In genomic region chr6:117862465-117862864, GRCm38 (mm10) we compare ENCODE assay signal across 8 mouse cellular contexts. TPM values are rescaled to one million over a fixed set of nuclear protein-coding genes. Genes with fewer than 3 reads are reported as not detected.
A peak's percentile ranks its signal among the peaks of the same experiment; 100 is the strongest.
DNase-seq lines count a peak whose midpoint lies in the region; ATAC-seq lines count a peak whose summit lies in the region.

No protein-coding gene starts in this region.

- WGBS in kidney, embryonic 16.5 days = 79% methylated on average over 8 of the region's 8 CpGs
- WGBS in forebrain, embryonic 10.5 days = 75% methylated on average over 8 of the region's 8 CpGs
- WGBS in limb, embryonic 13.5 days = 77% methylated on average over 8 of the region's 8 CpGs
- 78% methylated on average over 8 of the region's 8 CpGs for WGBS in neural tube, embryonic 13.5 days

- no peaks in the 10 kb centered on the region for H3K36me3 ChIP-seq in kidney, embryonic 16.5 days (ENCODE audit: insufficient read depth, low read length)
- no peaks in the 10 kb centered on the region for H3K36me3 ChIP-seq in forebrain, embryonic 10.5 days (replicated peaks)
- H3K36me3 ChIP-seq in limb, embryonic 13.5 days = peaks cover 3% of the 10 kb centered on the region; the same call in 1 of the 2 replicates
- no peaks in the 10 kb centered on the region for H3K36me3 ChIP-seq in neural tube, embryonic 13.5 days

- no peak overlapping the region for H3K9ac ChIP-seq in kidney, embryonic 16.5 days (replicated peaks; ENCODE audit: low read length)
- H3K9ac ChIP-seq in limb, embryonic 13.5 days = peak overlapping the region; percentile 86; the same call in 1 of the 2 replicates
- peak overlapping the region; percentile 81; the same call in 1 of the 2 replicates for H3K9ac ChIP-seq in neural tube, embryonic 13.5 days

- intact Hi-C loops in left cerebral cortex, postnatal 36 days (cut with DNase I) = no loop called here

- H3K27me3 ChIP-seq in kidney, embryonic 16.5 days (ENCODE audit: insufficient read depth, low read length) = no peaks in the 10 kb centered on the region
- H3K27me3 ChIP-seq in forebrain, embryonic 10.5 days (ENCODE audit: poor library complexity, severe bottlenecking) = no peaks in the 10 kb centered on the region
- H3K27me3 ChIP-seq in limb, embryonic 13.5 days = no peaks in the 10 kb centered on the region
- H3K27me3 ChIP-seq in neural tube, embryonic 13.5 days = peaks cover 3% of the 10 kb centered on the region; the same call in 1 of the 2 replicates

- H3K4me3 ChIP-seq in kidney, embryonic 16.5 days (ENCODE audit: low read length) = peak overlapping the region; percentile 74; the same call in 1 of the 2 replicates
- H3K4me3 ChIP-seq in forebrain, embryonic 10.5 days = peak overlapping the region; percentile 81
- peak overlapping the region; percentile 80; the same call in 1 of the 2 replicates for H3K4me3 ChIP-seq in limb, embryonic 13.5 days
- H3K4me3 ChIP-seq in neural tube, embryonic 13.5 days = peak overlapping the region; percentile 78

- ATAC-seq in kidney, embryonic 16.5 days (ENCODE audit: low FRiP score, low TSS enrichment) = no peak
- no peak for ATAC-seq in limb, embryonic 13.5 days (ENCODE audit: low FRiP score, low read depth)
- ATAC-seq in neural tube, embryonic 13.5 days (ENCODE audit: low read depth) = no peak

- peaks cover 5% of the 10 kb centered on the region; the same call in 1 of the 2 replicates for H3K4me1 ChIP-seq in kidney, embryonic 16.5 days (ENCODE audit: insufficient read depth, low read length)
- H3K4me1 ChIP-seq in forebrain, embryonic 10.5 days = peaks cover 13% of the 10 kb centered on the region
- H3K4me1 ChIP-seq in limb, embryonic 13.5 days = peaks cover 5% of the 10 kb centered on the region; the same call in 1 of the 2 replicates
- H3K4me1 ChIP-seq in neural tube, embryonic 13.5 days (replicated peaks) = peaks cover 8% of the 10 kb centered on the region

- H3K27ac ChIP-seq in kidney, embryonic 16.5 days (ENCODE audit: low read length) = no peak overlapping the region
- peak overlapping the region; percentile 87; the same call in 1 of the 2 replicates for H3K27ac ChIP-seq in forebrain, embryonic 10.5 days
- no peak overlapping the region for H3K27ac ChIP-seq in limb, embryonic 13.5 days
- H3K27ac ChIP-seq in neural tube, embryonic 13.5 days (replicated peaks) = no peak overlapping the region

- H3K4me2 ChIP-seq in kidney, embryonic 16.5 days (replicated peaks; ENCODE audit: low read depth, low read length) = peak overlapping the region; percentile 80
- H3K4me2 ChIP-seq in limb, embryonic 13.5 days (replicated peaks) = peak overlapping the region; percentile 83
- H3K4me2 ChIP-seq in neural tube, embryonic 13.5 days = peak overlapping the region; percentile 89

- no peak for DNase-seq in kidney, adult 8-10 months
- no peak for DNase-seq in forebrain, embryonic 10.5 days (ENCODE audit: extremely low spot score, low spot score)
- no peak for DNase-seq in testis, postnatal 10 days (ENCODE audit: low spot score)
- no peak for DNase-seq in left cerebral cortex, postnatal 36 days (ENCODE audit: low spot score in 2 of 2)
- no peak for DNase-seq in thymus, adult 18-20 months

- no peaks in the 10 kb centered on the region for H3K9me3 ChIP-seq in kidney, embryonic 16.5 days (ENCODE audit: low read length)
- H3K9me3 ChIP-seq in forebrain, embryonic 10.5 days = no peaks in the 10 kb centered on the region
- no peaks in the 10 kb centered on the region for H3K9me3 ChIP-seq in limb, embryonic 13.5 days
- no peaks in the 10 kb centered on the region for H3K9me3 ChIP-seq in neural tube, embryonic 13.5 days

RNA-seq across cellular contexts. Expression of gene Zfp239, which starts 0.6 kb away (rescaled TPM):
- polyA plus RNA-seq in kidney, embryonic 16.5 days (2015; fragmentation: Nextera tagmentation; extraction: Ambion mirVana) = 11.5 and 12.6 TPM in 2 replicates
- polyA plus RNA-seq in forebrain, embryonic 10.5 days (2016; fragmentation: Nextera tagmentation; extraction: Ambion mirVana) = 13.6 and 14.8 TPM in 2 replicates
- polyA plus RNA-seq in limb, embryonic 13.5 days (2015; fragmentation: Nextera tagmentation; extraction: Ambion mirVana) = 14.4 and 16.3 TPM in 2 replicates
- polyA plus RNA-seq in neural tube, embryonic 13.5 days (2015; fragmentation: Nextera tagmentation; extraction: Ambion mirVana) = 12.2 and 12.4 TPM in 2 replicates
- 10 to 100 TPM; 44.7 to 48.0 TPM for total RNA-seq in left cerebral cortex, postnatal 36 days (2021)

RNA-seq across cellular contexts. Expression of gene Zfp637, which starts 21.5 kb away (rescaled TPM):
- polyA plus RNA-seq in kidney, embryonic 16.5 days (2015; fragmentation: Nextera tagmentation; extraction: Ambion mirVana) = 105 and 108 TPM in 2 replicates
- polyA plus RNA-seq in forebrain, embryonic 10.5 days (2016; fragmentation: Nextera tagmentation; extraction: Ambion mirVana) = 91.1 and 97.4 TPM in 2 replicates
- 183 and 189 TPM in 2 replicates for polyA plus RNA-seq in limb, embryonic 13.5 days (2015; fragmentation: Nextera tagmentation; extraction: Ambion mirVana)
- 140 and 143 TPM in 2 replicates for polyA plus RNA-seq in neural tube, embryonic 13.5 days (2015; fragmentation: Nextera tagmentation; extraction: Ambion mirVana)
- total RNA-seq in left cerebral cortex, postnatal 36 days (2021) = 10 to 100 TPM; 60.2 to 64.9 TPM

RNA-seq across cellular contexts. Expression of gene Hnrnpf, which starts 37.7 kb away (rescaled TPM):
- 793 and 842 TPM in 2 replicates for polyA plus RNA-seq in kidney, embryonic 16.5 days (2015; fragmentation: Nextera tagmentation; extraction: Ambion mirVana)
- polyA plus RNA-seq in forebrain, embryonic 10.5 days (2016; fragmentation: Nextera tagmentation; extraction: Ambion mirVana) = 890 and 940 TPM in 2 replicates
- 668 and 681 TPM in 2 replicates for polyA plus RNA-seq in limb, embryonic 13.5 days (2015; fragmentation: Nextera tagmentation; extraction: Ambion mirVana)
- 298 and 333 TPM in 2 replicates for polyA plus RNA-seq in neural tube, embryonic 13.5 days (2015; fragmentation: Nextera tagmentation; extraction: Ambion mirVana)
- 100 to 1,000 TPM; 122 to 123 TPM for total RNA-seq in left cerebral cortex, postnatal 36 days (2021)
